Mouse (Mus musculus) left cerebral cortex, postnatal 25 days (tissue): ENCODE measurements around the gene Fbxw27. TPM values are rescaled to one million over a fixed set of nuclear protein-coding genes. Genes with fewer than 3 reads are reported as not detected.

Experiments
- total RNA-seq, 2 experiments: library from RNA; stranded (reverse); gene quantifications; 2 replicates each; pipeline ENCODE4 v1.2.3; 2021

Gene Fbxw27
- total RNA-seq, 2 experiments from 2014 or later: not detected

Other genes starting within 250 kb of the Fbxw27 start
- not detected for gene Fbxw15, start 222.4 kb downstream of the Fbxw27 start, total RNA-seq
- gene Fbxw24, start 164.6 kb downstream of the Fbxw27 start, total RNA-seq: not detected
- not detected for gene Fbxw25, start 126.0 kb downstream of the Fbxw27 start, total RNA-seq
- gene Fbxw18, start 88.0 kb downstream of the Fbxw27 start, total RNA-seq: not detected
- not detected for gene Fbxw26, start 44.6 kb downstream of the Fbxw27 start, total RNA-seq
- gene Spink8, start 21.6 kb upstream of the Fbxw27 start, total RNA-seq: 1 to 10 TPM; 1.8 to 2.8 TPM
- 1 to 10 TPM; 7.3 to 7.7 TPM for gene Nme6, start 42.1 kb upstream of the Fbxw27 start, total RNA-seq
- gene Camp, start 58.9 kb upstream of the Fbxw27 start, total RNA-seq: not detected
- 1 to 10 TPM; 3.9 to 4.0 TPM for gene Cdc25a, start 84.9 kb upstream of the Fbxw27 start, total RNA-seq
- gene Map4, start 140.8 kb upstream of the Fbxw27 start, total RNA-seq: 100 to 1,000 TPM; 350 to 364 TPM